Mouse (Mus musculus) embryo, embryonic 10.5 days (tissue): ENCODE results near the gene Uggt1.

Experiments
- DNase-seq: peaks from one replicate; pipeline ENCODE4 v3.0.0-alpha.2; 2015; ENCODE audit warnings: low spot score

Uggt1 gene

DNA sequence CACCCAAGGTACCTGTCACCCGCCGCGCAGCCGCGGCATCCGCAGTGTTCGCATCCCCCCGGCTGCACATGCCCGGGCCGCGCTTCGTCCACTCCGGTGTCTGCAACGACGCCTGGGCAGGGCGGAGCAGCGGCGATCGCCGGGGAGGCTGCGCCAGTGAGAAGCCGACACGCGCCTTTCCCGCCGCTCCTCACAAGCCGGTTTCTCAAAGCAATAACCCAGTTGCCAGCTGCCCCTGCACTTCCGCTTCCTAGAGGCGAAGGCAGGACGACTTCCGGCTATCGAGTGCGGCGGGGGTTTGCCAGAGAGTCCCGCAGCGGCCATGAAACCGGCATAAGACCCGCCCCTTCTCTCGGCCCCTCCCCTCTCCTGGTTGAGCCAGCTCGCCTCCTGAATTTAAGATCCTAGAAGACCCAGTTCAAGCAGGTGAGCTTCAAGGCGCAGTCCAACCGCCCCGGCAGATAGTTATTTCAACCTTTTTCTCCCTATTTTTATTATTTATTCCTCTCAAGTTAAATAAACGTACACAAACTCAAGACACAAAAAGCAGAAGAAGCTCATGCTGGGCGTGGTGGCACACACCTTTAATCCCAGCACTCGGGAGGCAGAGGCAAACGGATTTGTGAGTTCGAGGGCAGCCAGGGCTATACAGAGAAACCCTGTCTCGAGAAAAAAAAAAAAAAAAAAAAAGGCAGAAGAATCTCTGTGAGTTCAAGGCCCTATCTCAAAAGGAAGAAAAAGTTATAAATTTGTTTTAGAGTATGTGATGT, at the start of gene Uggt1:
Uggt1 (minus strand) TSS at position 663 of the 770 bp plus-strand sequence.
- DNase-seq = peak; percentile 97

DNA sequence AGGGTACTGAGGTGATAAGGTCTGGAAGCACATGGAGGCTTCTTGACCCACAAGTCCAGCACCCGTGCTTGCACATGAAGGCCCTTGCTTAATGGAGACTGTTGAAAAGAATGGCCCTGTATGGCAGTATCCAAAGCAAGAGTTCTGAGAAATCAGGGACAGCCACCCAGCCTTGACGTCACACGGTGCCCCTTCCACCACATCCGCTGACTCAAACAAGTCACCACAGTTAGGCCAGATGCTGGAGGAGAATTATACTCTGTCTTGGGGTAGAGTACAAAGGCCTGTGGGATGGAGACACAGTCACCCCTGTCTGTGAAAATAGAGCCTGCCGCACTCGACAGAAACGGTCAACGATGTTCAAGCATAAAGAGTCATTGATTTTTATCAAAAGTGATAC, 49.0 kb upstream of the Uggt1 start:
- no peak for DNase-seq

DNA sequence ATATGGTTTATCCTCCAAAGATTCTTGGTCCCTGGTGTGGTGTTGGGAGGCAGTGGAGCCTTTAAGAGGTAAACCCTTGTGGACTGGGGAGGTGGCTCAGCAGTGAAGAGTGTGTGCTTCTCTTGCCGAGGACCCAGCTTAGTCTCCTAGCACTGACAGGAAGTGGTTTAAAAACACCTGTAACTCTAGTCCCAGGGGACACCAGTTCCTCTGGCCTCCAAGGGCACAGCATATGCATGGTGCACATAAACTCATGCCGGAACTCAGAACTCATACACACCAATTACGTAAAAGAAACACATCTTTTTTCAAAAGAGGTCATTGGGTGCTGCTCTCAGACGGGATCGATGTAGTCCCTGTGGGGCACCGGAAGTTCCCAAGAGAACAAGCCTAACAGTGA, 37.3 kb upstream of the Uggt1 start:
- DNase-seq = no peak

DNA sequence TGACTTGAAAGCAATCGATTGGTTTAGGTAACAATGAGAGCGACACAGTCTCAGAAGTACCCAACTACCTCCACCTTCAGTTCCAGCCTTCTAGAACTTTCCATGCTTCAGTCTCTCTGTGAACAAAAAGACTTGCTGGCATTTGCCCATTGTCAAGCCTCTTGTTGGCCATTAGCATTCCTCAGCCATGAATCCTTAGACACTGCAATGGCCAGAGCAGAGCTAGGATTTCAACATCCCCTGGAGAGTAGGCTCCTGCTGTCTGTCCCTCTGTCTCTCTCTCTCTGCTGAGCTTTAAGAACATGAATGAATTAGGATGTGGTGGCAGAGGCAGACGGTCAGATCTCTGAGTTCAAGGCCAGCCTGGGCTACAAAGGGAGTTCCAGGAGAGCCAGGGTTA, 36.4 kb upstream of the Uggt1 start:
- no peak for DNase-seq

DNA sequence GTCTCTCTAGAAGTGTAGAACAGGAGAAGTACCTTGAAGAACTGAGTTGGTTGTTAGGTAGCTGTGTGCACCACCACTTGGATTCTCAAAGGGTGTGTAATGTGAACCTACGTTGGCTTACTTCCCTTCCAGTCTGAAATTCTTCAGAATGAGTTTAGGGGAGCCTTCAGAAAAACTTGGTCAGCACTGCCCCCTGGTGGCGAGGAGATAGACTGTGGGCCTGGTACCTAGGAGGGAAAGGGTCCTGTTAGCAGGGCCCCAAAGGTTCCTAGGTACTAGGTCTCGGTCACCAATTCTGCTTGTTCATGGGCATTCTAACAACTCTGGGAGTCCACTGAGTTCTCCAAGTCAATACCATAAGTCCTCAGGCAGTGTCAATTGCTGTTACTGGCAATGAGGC, 34.7 kb upstream of the Uggt1 start:
- DNase-seq = peak; percentile 88

DNA sequence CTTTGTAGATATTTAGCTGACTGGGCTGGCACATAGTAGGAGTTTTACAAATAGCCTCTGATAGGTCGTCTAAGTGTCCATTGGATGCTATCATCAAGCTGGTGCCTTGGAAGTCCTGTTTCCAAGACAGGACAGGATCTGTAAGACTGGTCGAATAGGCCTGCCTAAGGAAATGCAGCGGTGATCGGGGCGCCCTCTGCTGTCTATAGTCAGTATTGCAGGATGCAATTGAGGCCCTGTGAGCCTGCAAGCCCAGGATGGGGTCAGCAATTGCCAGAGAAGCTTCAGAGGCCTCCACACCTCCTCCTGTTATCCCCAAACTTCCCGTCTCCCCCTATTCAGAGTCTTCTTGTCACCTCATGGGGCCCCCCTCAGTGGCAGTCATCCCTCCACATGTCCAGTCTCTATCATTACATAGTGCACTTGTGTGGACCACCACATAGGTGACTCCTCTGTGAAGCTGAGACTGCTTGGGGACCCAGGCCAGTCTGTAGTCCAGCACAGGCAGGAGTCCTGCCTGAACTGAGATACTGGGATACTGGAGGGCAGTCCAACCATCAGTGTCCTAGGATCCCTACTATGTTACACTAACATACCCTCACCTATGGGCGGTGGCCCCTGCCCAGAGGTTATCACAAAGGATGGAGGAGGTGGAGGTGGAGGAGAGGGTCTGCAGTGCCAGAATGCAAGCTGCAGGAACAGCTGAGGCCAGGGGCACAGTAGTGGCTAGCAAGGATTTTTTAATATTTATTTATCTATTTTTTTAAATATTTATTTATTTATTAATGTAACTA, 32.9 kb upstream of the Uggt1 start:
- peak; percentile 86 for DNase-seq

DNA sequence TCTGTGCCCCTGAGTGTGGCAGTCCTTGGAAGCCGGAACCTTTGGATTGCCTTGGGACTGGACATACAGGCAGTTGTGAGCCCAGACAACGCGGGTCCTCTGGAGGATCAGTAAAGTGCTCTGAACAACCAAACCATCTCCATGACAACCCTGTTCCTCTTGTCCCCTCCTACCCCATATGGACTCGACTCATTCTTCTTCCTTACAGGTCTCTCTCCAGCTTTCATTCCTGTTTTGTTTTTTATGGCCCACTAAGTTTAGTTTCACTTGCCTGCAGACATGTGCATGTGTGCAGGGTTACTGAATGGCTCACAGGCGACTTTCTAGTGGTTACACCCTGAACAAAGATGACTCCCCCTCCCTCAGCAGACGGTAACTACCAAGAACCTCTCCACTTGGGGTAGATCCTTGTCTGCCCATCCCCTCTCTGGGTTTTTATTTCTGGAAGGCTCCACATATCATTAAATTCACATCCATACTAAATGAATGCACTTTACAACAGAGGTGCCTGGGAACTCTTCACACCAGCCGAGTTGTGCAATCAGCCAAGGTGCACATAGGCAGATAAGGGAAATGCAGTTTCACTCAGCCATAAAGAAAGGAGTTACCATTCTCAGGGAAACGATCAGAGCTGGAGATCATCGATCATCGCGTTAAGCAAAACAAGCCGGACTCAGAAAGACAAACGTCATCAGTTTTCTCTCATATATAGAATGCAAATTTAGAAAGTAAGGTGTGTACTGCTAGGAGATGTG, 31.3 kb upstream of the Uggt1 start:
- DNase-seq = no peak

DNA sequence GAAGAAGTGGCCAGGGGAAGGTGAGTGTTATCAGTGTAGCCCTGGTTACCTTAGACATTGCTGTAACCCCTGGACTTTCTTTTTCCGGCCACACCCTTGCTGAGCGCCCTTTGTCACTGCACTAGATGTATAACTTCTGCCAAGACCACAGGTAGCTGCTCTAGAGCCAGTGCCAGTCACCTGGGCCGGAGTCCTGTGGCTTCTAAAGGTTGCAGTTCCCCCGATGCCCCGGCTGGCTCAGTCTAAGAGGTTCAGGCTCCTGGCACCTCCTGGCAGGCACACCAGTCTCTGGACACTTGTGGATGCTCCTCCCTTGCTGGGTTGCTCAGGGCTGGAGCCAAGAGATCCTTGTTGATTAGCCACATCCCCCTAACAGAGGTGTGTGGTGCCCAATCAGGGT, 29.9 kb upstream of the Uggt1 start, which contains the start of gene Neurl3:
Neurl3 (minus strand) TSS at position 225 of the 400 bp plus-strand sequence.
- DNase-seq = no peak

DNA sequence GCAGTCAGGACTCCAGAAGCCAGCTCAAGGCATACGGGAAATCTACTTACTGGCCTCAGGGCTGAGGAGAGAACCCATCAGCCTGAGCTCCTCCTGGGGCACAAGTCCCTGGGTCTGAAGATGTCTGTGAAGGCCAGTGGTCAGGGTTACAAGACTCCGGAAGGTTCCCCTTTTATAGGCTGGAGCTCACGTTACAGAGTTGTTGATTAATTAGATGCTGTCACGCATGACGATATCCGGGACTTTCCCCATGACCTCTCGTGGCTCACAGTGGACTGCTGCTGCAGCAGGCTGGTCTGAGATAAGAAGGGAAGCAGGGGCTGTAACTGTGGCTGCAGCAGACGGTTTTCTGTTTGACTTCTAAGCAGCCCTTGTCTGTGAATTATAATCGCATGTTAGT, 28.8 kb upstream of the Uggt1 start:
- peak; percentile 64 for DNase-seq

DNA sequence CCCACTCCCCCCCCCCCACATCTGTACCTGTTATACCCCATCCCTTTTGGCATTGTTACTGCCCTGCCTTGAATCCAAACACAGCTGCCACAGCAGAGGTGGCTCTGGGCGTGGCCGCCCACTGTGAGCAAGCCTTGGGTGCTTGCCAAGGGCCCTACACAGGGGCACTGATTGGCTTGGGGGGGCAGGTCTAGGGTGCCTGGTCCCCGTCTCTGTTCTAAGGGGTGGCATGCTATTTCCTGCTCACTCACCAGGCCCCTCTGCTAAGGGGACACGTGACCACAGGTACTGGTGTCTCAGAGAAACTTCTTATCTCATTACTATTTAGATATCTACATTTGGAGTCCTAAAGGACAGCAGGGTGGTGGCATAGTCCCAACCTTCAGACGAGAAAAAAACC, 28.0 kb upstream of the Uggt1 start:
- no peak for DNase-seq

DNA sequence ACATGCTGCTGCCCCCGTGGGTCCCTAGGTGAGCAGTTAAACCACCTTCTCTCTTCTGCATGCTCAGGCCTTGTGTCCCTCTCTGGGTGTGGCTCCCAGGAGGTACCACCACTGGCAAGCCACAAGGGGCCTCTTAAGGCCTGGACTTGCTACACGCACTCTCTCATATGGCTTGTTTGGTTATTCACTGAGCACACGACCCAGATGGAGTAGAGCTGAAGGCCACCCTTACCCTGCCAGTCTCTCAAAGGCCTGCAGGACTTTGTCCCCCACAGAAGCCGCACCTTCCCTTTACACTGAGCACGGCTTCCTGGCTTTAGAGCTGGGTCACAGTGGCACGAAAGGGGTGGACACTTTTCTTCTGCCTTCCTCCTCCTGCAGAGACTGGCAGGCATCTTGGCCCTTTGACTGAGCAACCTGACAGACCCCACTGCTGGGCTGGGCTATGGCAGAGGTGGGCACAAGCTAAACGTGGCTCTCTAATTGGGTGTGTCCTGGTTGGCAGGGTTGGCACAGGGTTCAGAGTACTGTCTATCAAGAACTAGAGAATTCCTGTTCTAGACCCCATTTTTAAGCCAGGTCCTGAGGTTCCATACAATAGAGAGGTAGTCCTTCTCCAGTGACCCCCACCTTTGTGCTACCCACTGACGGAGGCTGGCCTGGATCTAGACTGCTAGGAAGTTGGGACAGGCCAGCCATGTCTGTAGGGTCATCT, 27.2 kb upstream of the Uggt1 start:
- no peak for DNase-seq

DNA sequence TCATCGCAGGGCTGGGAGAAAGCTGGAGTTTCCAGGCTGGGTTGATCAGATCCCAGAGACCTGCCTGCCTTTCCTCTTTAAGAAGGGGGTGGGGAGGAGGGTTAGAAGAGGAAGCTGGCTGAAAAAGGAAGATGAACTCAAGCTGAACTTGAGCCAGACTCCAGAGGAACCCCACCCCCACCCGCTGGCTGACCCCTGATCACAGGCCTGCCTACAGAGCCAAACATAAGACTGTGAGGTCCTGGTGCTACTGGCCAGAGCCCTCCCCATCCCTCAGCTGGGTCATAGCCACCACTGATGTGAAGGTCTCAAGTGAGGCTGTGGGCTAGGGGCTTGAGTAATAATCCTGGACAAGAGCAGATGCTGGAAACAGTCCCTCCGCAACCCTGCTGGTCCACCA, 26.1 kb upstream of the Uggt1 start:
- peak; percentile 59 for DNase-seq

DNA sequence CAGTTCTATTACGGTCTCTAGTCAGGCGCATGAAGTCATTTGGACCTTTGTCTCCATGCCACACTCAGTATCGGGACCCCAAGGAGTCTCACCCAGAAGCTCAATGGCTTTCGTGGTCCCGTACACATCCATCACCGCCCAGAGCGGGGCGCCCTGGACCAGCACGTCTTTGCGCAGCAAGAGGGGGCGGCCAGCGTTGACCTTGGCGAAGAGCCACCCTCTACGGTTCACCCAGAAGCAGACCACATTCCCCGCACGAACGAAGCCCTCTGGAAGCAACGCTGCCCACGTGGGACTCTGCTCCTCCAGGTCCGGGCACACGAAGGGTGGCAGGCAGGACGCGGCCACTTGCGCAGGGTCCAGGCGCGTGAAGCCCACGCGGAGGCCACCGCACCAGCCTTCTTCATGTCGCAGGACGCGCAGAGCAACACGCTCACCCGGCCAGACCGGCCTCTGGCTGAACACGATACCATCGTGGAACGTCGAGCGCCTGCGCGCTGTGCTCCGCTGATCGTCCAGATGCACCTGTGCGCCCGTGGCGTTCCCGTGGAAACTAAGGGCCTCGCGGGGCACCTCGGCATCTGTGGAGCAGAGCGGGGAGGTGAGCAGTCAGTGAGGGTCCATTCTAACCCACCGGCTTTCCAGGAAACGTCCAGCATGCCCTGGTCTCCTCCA, 24.7 kb upstream of the Uggt1 start:
- DNase-seq = no peak

DNA sequence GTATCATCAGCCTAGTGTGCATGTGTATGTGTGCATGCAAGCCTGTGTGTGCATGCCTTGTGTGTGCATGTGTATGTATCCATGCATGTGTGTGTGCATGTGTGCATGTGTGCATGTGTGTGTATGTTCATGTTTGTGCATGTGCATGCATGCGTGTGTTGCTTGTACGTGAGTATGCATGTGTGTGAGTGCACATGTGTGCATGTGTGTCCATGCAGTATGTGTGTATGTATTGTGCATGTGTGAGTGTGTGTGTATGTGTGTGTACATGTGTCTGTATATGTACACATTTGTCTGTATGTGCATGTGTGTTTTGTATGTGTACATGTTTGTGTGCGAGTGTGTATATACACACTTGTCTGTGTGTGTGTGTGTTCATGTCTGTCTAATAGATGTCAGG, 23.1 kb upstream of the Uggt1 start:
- no peak for DNase-seq

DNA sequence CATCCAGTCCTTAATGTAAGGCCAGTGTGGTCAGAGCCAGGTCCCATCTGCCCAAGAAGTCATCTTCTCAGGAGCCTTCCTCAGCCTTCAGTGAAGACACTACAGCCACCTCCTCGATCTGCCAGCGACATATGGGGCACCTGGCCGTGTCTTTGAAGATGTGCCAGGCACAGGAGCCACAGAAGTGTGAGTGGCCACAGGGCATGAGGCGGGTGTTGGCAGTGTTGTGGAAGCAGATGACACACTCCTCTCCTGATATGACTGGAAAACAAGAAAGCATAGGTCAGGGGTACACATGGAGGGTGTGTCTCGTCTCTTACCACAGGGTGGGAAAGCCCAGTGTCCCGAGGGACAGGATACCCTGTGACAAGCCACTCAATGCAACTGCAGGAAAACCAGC, 21.8 kb upstream of the Uggt1 start:
- DNase-seq = no peak

DNA sequence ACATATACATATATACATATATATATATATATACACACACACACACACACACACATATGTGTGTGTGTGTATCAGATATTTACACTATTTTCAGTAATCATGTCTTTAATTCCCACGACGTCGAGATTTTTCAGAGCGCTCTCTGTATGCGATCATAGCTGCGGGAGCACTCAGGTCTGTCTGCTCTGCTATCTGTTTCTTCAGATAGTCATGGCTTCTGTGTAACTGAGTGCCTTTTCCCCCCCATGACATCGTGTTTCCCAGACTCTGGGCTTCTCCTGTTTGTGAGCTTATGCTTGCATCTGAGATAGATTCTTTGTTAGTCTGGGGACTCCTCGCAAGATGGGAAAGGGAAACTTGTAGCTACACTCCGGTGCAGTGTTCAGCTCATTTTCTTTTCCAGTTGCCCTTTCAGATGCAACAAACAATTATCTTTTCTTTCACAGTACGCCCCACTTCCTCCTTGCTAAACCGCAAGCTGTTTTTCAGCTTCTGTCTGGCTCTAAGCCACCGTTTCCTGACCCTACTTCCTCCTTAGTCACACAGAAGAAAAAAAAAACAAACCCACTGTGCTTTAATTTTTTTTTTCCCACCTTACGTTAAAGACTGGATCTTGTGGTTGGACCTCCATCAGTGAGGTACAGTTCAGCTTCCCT, 19.4 kb upstream of the Uggt1 start:
- DNase-seq = no peak

DNA sequence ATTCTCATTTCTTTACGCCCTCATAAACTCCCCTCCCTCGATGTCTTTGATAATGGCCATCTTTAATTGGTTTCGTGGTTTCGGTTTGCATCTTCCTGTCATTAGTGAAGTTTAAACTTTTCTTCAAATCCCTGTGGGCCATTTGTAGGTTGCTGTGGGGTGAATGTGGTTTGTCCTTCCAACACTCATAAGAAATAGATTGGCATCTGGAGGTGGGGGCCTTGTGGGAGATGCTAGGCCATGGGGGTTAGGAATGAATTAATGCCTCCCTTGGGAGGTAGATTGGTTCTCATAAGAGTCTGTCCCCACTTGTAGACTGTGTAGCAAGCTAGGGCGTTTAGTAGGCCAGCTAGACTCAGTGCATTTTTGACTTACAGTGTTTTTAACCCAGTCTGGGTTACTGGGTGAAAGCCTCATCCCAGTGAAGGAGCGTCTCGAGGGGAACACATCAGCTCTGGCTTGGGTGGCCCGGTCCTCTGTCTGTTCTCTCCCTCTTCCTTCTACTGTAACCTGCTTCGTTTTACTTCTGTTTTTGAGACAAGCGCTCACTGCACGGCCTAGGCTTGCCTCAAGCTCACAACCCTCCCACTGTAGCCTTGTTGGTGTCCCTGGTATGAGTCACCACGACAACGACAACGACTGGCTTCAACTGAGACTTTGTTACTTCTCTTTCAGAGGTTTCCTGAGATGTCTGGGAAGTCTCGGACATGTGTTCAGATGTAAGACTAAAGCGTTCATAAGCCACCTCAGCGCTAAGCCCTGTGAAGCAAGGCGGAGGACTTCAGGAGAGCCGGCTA, 17.4 kb upstream of the Uggt1 start:
- DNase-seq = no peak

DNA sequence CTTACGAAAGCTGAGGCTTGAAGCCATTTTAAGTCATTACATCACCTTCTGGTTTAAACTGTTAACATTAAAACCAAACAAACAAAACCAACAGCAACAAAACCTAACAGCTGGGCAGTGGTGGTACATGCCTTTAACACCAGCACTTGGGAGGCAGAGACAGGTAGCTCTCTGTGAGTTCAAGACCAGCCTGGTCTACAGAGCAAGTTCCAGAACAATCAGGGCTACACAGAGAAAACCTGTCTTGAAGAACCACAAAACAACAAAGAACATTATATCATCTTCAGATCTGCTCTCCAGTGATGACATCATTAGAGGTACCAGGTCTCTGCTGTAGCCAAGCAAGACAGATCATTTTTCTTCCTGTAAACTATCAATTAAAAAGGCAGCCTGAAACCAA, 15.9 kb upstream of the Uggt1 start:
- no peak for DNase-seq

DNA sequence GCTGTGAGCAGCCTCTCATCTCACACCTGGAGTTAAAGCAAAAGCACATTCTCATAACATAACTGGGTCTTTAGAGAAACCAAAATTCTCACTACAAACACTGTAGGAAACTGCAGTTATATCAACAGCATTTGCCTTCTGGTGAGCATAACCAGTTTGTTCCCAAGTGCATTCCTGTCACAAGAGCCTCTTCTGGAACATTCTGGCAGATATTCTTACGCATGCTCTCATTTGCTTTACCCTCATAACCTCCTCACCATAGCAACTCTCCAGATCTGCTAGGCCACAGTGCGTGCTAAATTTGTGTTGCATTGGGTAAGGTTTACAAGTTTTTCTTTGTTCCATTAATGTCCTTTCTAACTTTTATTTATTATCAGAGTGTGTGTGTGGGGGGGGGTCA, 14.8 kb upstream of the Uggt1 start:
- no peak for DNase-seq

DNA sequence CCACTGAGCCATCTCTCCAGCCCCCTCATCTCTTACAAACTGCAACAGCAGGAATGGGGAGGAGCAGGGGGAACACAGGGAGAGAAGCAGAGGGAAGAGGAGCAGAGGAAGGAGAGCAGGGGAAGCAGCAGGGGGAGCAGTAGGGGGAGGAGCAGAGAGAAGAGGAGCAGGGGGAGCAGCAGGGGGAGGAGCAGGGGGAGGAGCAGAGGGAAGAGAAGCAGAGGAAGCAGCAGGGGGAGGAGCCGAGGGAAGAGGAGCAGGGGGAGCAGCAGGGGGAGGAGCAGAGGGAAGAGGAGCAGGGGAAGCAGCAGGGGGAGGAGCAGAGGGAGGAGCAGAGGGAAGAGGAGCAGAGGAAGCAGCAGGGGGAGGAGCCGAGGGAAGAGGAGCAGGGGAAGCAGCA, 14.1 kb upstream of the Uggt1 start:
- no peak for DNase-seq
